Mouse (Mus musculus) urinary bladder, postnatal 4 days (tissue): ENCODE data around the gene Ndufs7.
"Not testable (repeated sequence)": the region's sequence is repeated elsewhere in the genome, so short reads cannot be mapped to it uniquely, and the experiment has no call there.

ENCODE experiments used
- DNase-seq, 2 experiments: peaks; one replicate each; pipeline ENCODE4 v3.0.0; 2021 to 2022; ENCODE audit warnings: low spot score in 2 of 2

Gene Ndufs7

DNA sequence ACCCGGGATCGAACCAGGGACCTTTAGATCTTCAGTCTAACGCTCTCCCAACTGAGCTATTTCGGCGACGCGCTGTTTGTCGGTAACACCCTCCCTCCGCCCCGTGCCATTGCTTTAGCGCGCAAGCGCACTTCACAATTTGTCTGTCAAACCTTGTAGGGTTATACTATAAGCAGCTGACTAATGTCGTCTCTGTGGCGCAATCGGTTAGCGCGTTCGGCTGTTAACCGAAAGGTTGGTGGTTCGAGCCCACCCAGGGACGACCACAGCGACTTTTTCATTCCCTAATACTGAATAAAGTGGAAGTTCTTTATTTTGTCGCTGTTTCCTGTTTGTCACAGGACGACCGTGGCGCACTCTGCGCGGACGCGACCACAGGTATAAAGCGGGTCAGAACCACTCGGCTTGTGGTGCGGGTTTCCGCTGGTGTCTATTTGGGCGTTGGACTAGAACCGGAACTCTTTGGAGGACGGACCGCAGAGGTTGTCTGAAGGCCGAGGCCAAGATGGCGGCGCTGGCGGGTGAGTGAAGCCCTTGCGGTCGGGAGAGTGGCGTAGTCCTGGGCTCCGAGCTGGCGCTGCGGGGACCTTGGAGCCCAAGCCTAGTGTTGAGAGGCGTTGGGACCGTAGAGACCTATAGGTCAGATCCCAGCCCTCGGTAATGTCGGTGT is at the start of gene Ndufs7:
Gene Ndufs7 (plus strand): TSS at position 151 of the 670 bp plus-strand sequence.
- DNase-seq: peak; percentile 92 to 93

GRCm38 (mm10) chr10:80199440-80200008 is 49.4 kb upstream of the Ndufs7 start:
- DNase-seq: peak; percentile 64 to 79

DNA sequence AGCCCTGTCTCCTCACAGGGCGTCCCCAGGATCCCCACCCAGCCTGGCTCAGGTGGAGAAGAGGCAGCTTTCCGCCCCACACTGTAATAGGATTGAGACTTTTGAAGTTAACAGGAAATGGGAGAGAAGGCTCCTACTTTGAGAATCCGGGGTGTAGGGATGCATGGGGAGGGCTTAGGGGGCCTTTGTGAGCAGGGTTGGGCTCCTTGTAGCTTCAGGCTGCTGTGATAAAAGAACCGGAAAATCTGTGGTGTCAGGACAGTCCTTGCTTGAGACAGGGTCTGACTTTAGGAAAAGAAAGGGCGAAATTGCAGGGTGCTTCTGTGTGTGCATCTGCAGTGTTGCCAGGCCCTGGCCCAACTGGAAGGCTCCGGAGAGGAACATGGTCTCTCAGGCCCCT is 48.4 kb upstream of the Ndufs7 start:
- DNase-seq: no peak

DNA sequence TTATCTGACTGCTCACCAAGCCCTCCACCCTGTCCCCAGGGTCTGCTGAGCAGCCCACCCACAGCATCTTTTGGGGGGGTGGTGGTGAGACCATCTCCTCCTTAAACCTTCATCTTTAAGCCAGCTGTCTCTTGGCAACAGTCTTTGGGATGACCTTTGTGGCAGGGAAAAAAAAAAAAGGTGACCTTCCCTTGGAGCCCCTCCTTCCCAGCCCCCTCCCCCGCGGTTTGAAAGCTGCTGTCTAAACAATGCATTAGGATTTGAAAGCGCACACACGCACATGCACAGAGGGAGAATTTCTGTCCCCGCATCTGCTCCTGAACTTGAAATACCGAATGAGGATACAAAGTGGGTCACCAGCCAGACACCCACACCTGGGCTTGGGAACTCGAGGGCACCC is 44.9 kb upstream of the Ndufs7 start:
- no peak for DNase-seq

DNA sequence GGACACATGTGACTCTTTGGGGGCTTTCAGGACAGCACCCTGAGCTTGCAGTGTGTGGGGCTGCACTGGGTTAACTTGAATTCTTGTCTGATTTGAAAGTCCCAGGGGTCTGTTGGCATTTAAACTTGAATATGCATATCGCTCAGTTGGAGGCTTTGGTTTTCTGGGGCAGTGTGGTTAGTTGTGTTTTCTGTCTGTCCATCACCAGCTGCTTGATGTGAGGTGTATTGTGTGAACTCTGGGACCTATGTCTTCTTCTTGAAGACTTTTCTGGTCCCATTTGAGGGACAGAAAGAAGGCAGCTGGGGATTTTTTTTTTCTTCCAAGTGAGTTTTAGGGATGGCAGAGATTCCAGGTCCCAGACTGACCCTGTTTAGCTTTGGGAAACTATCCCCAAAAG is 41.7 kb upstream of the Ndufs7 start:
- no peak for DNase-seq

DNA sequence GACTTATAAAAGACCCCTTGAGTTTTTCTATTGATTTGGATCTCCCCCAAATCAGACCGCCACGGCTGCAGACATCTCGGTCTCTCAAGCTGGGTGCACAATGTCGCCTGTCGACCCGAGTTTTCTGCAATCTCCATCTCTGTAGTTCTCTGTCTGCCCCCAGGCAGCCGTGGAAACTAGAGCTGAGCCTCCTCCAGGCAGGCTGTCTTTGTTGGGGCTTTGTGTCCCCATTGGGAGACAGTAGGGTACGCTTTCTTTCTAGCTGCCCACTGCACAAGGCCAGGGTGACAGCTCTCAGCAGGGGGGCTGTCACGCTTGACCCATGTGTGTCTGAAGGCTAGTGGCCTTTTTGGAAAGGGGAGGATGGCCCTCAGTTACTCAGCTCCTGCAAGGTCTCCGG is 41.2 kb upstream of the Ndufs7 start:
- DNase-seq: no peak

- DNase-seq: no peak
These were observed 40.7 kb upstream of the Ndufs7 start for GRCm38 (mm10) chr10:80208248-80208647.

- no peak for DNase-seq
These were observed 40.0 kb upstream of the Ndufs7 start for GRCm38 (mm10) chr10:80208841-80209371.

- not testable (repeated sequence) for DNase-seq
These were observed 37.3 kb upstream of the Ndufs7 start for GRCm38 (mm10) chr10:80211547-80212103.

GRCm38 (mm10) chr10:80215048-80215772 is 33.7 kb upstream of the Ndufs7 start:
- DNase-seq: no peak

GRCm38 (mm10) chr10:80220676-80221075 is 28.2 kb upstream of the Ndufs7 start:
- DNase-seq: no peak

DNA sequence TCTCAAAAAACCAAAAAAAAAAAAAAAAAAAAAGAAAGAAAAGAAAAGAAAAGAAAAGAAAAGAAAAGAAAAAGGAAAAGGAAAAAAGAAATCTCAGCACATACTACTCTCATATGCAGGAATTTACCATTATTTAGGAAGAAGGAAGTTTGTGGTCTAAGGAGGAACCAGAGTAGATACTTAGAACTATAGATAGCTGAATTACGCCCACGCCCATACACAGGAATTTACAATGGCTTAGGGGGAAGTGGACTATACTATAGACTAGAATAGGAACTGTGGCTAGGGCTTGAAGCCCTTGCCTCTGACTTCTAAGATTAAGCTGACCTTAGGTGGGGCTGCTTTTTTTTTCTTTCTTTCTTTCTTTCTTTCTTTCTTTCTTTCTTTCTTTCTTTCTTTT is 25.8 kb upstream of the Ndufs7 start:
- DNase-seq: not testable (repeated sequence)

GRCm38 (mm10) chr10:80226071-80226415 is 22.9 kb upstream of the Ndufs7 start:
- no peak for DNase-seq

DNA sequence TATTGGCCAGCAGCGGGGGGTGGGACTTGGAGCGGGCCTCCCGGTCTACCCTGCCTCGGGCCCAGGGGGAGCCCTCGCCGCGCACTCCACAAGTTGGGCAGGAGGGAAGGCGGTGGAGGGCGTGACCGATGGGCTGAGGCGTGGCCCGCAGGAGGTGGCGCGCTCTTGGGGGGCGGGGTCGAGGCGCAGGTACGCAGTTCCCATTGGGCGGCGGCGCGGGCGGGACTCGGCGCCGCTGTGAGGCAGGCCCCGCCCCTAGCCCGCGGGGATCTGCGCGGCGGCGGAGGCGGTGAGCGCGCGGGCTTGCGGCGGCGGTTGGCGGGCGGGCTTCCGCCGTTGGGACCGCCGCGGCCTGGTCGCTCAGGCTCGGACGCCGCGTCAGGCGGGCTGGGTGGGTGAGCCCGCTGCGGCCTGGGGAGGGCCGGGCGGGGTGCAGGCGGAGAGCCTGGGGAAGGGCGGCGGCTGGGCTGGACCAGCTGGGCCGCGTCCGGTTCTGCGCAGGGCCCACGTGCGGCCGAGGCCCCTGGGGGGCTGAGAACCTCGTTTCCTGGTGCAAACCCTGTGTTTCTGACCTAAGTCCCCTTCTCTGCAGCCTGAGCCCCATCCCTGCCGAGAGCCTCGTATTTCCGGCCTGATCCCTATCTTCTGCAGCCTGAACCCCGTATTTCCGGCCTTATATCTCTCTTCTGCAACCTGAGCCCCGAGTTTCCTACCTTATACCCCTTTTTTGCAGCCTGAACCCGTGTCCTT is 22.3 kb upstream of the Ndufs7 start, which contains the start of gene Mum1:
Gene Mum1 (plus strand): TSS at position 19 of the 750 bp plus-strand sequence.
- DNase-seq: peak; percentile 99

DNA sequence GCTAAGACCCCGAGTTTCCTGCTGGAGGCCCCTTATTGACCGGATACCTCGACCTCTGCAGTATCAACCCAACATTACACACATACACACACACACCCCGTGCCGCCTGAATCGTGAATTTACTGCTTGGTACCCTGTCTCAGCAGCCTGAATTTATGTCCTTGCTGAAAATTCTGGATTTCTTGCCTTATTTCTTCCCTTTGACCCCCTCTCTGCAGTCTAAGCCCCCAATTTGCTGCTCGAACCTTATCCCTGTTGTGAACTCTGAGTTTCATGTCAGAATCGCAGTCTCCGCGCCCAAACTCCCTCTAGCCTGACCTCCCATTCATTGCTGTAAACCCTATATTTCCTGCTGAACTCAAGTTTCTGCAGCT is 21.8 kb upstream of the Ndufs7 start:
- no peak for DNase-seq

GRCm38 (mm10) chr10:80227877-80228775 is 20.8 kb upstream of the Ndufs7 start:
- no peak for DNase-seq

- no peak for DNase-seq
These were observed 12.6 kb upstream of the Ndufs7 start for GRCm38 (mm10) chr10:80236145-80236825.

DNA sequence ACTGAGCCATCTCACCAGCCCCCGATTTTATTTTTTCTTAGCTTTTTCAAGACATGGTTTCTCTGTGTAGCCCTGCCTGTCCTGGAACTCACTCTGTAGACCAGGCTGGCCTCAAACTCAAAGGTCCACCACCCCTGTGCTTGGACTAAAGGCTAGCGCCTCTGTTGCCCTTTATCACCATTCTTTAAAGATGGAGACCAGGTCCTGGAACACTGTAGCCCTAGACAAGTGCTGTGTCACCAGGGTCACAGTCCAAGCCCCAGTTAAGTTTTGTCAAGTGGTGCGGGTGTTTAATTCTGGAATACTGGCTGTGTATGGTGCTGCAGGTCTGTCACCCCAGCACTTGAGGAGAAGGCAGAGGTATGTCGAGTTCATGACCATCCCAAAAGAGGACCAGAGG is 11.9 kb upstream of the Ndufs7 start:
- DNase-seq: no peak

- no peak for DNase-seq
These were observed 10.6 kb upstream of the Ndufs7 start for GRCm38 (mm10) chr10:80238306-80238705.

DNA sequence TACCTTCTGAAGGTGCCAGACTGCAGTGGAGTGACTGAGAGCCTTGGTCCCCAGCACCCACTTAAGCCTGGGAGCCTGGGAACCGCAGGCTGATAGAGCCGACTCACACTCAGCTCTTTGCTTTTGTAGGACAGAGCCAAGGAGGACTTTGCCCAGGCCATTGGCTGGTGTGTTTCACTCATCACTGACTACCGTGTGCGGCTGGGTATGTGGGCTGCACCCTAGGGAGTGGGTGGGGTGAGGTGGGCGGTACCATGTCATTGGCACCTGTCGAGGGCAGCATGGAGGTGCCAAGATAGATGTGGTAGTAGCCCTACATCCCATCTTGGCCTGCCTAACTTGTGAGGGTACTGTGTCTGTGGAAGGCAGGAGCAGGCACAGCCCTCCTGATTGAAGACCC is 9.1 kb upstream of the Ndufs7 start:
- DNase-seq: no peak
